11 mouse cellular contexts compared by ENCODE assay signal in genomic region chr4:8198033-8198432, GRCm38 (mm10). TPM values are rescaled to one million over a fixed set of nuclear protein-coding genes. Genes with fewer than 3 reads are reported as not detected.
A peak's percentile ranks its signal among the peaks of the same experiment; 100 is the strongest.
DNase-seq lines count a peak whose midpoint lies in the region; TF ChIP-seq lines count a peak whose summit lies in the region.
"Had no signal": no experiment of that assay in that cellular context is flagged by ENCODE, and none has a peak within 500 bp of the region (broad histone marks: within the 10 kb centered on the region; RNA-seq: fewer than 3 reads in every experiment).

No protein-coding gene starts in this region.

- H3K27me3 ChIP-seq in heart, adult 2 months (ENCODE audit: control insufficient read depth, insufficient read depth, low read length) = no peaks in the 10 kb centered on the region
- H3K27me3 ChIP-seq in MEL (ENCODE audit: control insufficient read depth in 1 of 2, insufficient read depth in 2 of 2, low read length in 2 of 2) = no peaks in the 10 kb centered on the region
- H3K27me3 ChIP-seq: limb, embryonic 15.5 days had no signal

- TF ChIP-seq EP300 in heart, adult 2 months (IDR thresholded peaks at IDR 0.05; ENCODE audit: insufficient read depth, low read depth, low read length) = peak; percentile 79; the same call in 1 of the 2 replicates
- peak; percentile 95 to 96 for TF ChIP-seq EP300 in MEL (IDR thresholded peaks at IDR 0.05; ENCODE audit: low read depth in 1 of 2, low read length in 2 of 2)

- TF ChIP-seq CTCF in heart, adult 2 months (IDR thresholded peaks at IDR 0.05) = no peak
- no peak for TF ChIP-seq CTCF in MEL (IDR thresholded peaks at IDR 0.05 in 2 of 3, conservative IDR thresholded peaks at IDR 0.05 in 1 of 3; ENCODE audit: control insufficient read depth in 1 of 3, insufficient read depth in 1 of 3, low read depth in 2 of 3, low read length in 3 of 3, poor library complexity in 1 of 3, severe bottlenecking in 1 of 3)
- no peak for TF ChIP-seq CTCF in brain, embryonic 14.5 days (IDR thresholded peaks at IDR 0.05; ENCODE audit: borderline replicate concordance, extremely low read depth, insufficient read depth, insufficient read length)

- 49% methylated on average over 5 of the region's 5 CpGs for WGBS in heart, adult 2 months

- no peaks in the 10 kb centered on the region for H3K79me2 ChIP-seq in heart, adult 2 months (replicated peaks; ENCODE audit: control insufficient read depth, insufficient read depth, low read length)
- H3K79me2 ChIP-seq in MEL (ENCODE audit: control insufficient read depth, insufficient read depth, low read length, poor library complexity) = no peaks in the 10 kb centered on the region

- 0 out of 2 replicates have a peak, but pooled peaks have one; percentile 3 for TF ChIP-seq POLR2A in heart, adult 2 months (IDR thresholded peaks at IDR 0.05; ENCODE audit: insufficient read depth, low read depth, low read length)
- no peak for TF ChIP-seq POLR2A in MEL (IDR thresholded peaks at IDR 0.05; ENCODE audit: control insufficient read depth in 1 of 2, insufficient read depth in 1 of 2, low read depth in 1 of 2, low read length in 2 of 2, poor library complexity in 1 of 2)
- no peak for TF ChIP-seq POLR2A in brain, embryonic 14.5 days (IDR thresholded peaks at IDR 0.05; ENCODE audit: borderline replicate concordance, extremely low read depth, insufficient read depth, insufficient read length, poor library complexity, severe bottlenecking)

- H3K4me3 ChIP-seq in heart, adult 2 months = no peak overlapping the region
- no peak overlapping the region for H3K4me3 ChIP-seq in MEL (ENCODE audit: control insufficient read depth in 1 of 2, insufficient read depth in 1 of 2, low read depth in 2 of 2, low read length in 2 of 2)
- H3K4me3 ChIP-seq: limb, embryonic 15.5 days had no signal

- peak overlapping the region; percentile 42 for H3K27ac ChIP-seq in heart, adult 2 months
- peak overlapping the region; percentile 82 for H3K27ac ChIP-seq in MEL (ENCODE audit: control insufficient read depth, low read depth, low read length)
- H3K27ac ChIP-seq: limb, embryonic 15.5 days had no signal

- H3K4me1 ChIP-seq in heart, adult 2 months (ENCODE audit: control insufficient read depth, insufficient read depth, low read length) = peaks cover 13% of the 10 kb centered on the region
- H3K4me1 ChIP-seq in MEL (ENCODE audit: control insufficient read depth in 1 of 2, insufficient read depth in 2 of 2, low read length in 2 of 2) = peaks cover 17 to 24% of the 10 kb centered on the region in 2 experiments
- H3K4me1 ChIP-seq: limb, embryonic 15.5 days had no signal

- peak in 1 of 2 experiments; percentile 55 for DNase-seq in heart, adult 2 months
- DNase-seq in heart, adult 8-10 months (ENCODE audit: low spot score) = no peak
- peak; percentile 89 for DNase-seq in MEL (ENCODE audit: low read depth, low spot score)
- DNase-seq in brain, embryonic 14.5 days (ENCODE audit: low read depth) = peak; percentile 38
- DNase-seq in kidney, postnatal 4 days = peak; percentile 29 to 50
- DNase-seq in frontal cortex, postnatal 14 days (ENCODE audit: low spot score in 2 of 2) = no peak
- DNase-seq in right cerebral cortex, postnatal 36 days (ENCODE audit: low spot score in 2 of 2) = no peak
- no peak for DNase-seq in left cerebral cortex, adult 18-20 months (ENCODE audit: low spot score in 2 of 2)
- DNase-seq: right cerebral cortex, adult 18-20 months; thymus, adult 2 months had no signal

- H3K9me3 ChIP-seq in MEL (replicated peaks; ENCODE audit: insufficient read depth, low read length) = no peaks in the 10 kb centered on the region
- H3K9me3 ChIP-seq: limb, embryonic 15.5 days had no signal

- peaks cover 18% of the 10 kb centered on the region for H3K36me3 ChIP-seq in heart, adult 2 months (ENCODE audit: control insufficient read depth, insufficient read depth, low read length)
- peaks cover 0 to 17% of the 10 kb centered on the region in 2 experiments; a peak in 2 of 4 replicates for H3K36me3 ChIP-seq in MEL (ENCODE audit: control insufficient read depth in 1 of 2, insufficient read depth in 2 of 2, low read length in 2 of 2)
- H3K36me3 ChIP-seq: limb, embryonic 15.5 days had no signal

- H3K9ac ChIP-seq in heart, adult 2 months (ENCODE audit: low read depth, low read length) = no peak overlapping the region
- peak overlapping the region; percentile 54; the same call in 1 of the 2 replicates for H3K9ac ChIP-seq in MEL (ENCODE audit: control insufficient read depth, low read depth, low read length, poor library complexity, severe bottlenecking)
- H3K9ac ChIP-seq: limb, embryonic 15.5 days had no signal

- TF ChIP-seq RAD21 in MEL (IDR thresholded peaks at IDR 0.05; ENCODE audit: low read depth, low read length) = no peak

- intact Hi-C loops in heart, adult 2 months (cut with DNase I) = no loop called here

TF ChIP-seq in MEL, 35 proteins besides CTCF, POLR2A, EP300 and RAD21:
- TF ChIP-seq ZNF384 (IDR thresholded peaks at IDR 0.05; ENCODE audit: low read depth, low read length) = peak; percentile 43; the same call in 1 of the 2 replicates
- 0 out of 2 replicates have a peak, but pooled peaks have one; percentile 30 for TF ChIP-seq ELF1 (IDR thresholded peaks at IDR 0.05; ENCODE audit: low read depth, low read length)
- peak; percentile 81 for TF ChIP-seq ETS1 (IDR thresholded peaks at IDR 0.05; ENCODE audit: low read depth, low read length)
- TF ChIP-seq MAFK (IDR thresholded peaks at IDR 0.05; ENCODE audit: borderline replicate concordance, low read depth, low read length) = peak; percentile 20; the same call in 1 of the 2 replicates
- no peak for TF ChIP-seq ZMIZ1 (IDR thresholded peaks at IDR 0.05; ENCODE audit: low read depth, low read length)
- no peak for TF ChIP-seq GABPA (IDR thresholded peaks at IDR 0.05; ENCODE audit: low read depth, low read length)
- peak; percentile 72; the same call in 1 of the 2 replicates for TF ChIP-seq MYC (IDR thresholded peaks at IDR 0.05; ENCODE audit: low read depth, low read length)
- peak; percentile 42; the same call in 1 of the 2 replicates for TF ChIP-seq BHLHE40 (IDR thresholded peaks at IDR 0.05; ENCODE audit: borderline replicate concordance, low read depth, low read length)
- 0 out of 2 replicates have a peak, but pooled peaks have one; percentile 15 for TF ChIP-seq CHD2 (IDR thresholded peaks at IDR 0.05; ENCODE audit: low read length)
- TF ChIP-seq TCF12 (IDR thresholded peaks at IDR 0.05; ENCODE audit: low read depth, low read length) = peak; percentile 63; the same call in 1 of the 2 replicates
- no peak for TF ChIP-seq SMC3 (IDR thresholded peaks at IDR 0.05; ENCODE audit: low read depth, low read length)
- peak; percentile 82 for TF ChIP-seq SIN3A (IDR thresholded peaks at IDR 0.05; ENCODE audit: low read length)
- peak; percentile 55; the same call in 1 of the 2 replicates for TF ChIP-seq TBP (IDR thresholded peaks at IDR 0.05; ENCODE audit: low read depth, low read length)
- TF ChIP-seq GATA1 (IDR thresholded peaks at IDR 0.05; ENCODE audit: low read depth, low read length) = peak; percentile 97
- peak; percentile 72 for TF ChIP-seq RCOR1 (IDR thresholded peaks at IDR 0.05; ENCODE audit: low read depth, low read length)
- TF ChIP-seq HCFC1 (IDR thresholded peaks at IDR 0.05; ENCODE audit: low read depth, low read length) = peak; percentile 54; the same call in 1 of the 2 replicates
- TF ChIP-seq JUND (IDR thresholded peaks at IDR 0.05; ENCODE audit: low read depth, low read length) = peak; percentile 77; the same call in 1 of the 2 replicates
- TF ChIP-seq MAZ (IDR thresholded peaks at IDR 0.05; ENCODE audit: low read depth, low read length) = 0 out of 2 replicates have a peak, but pooled peaks have one; percentile 52
- TF ChIP-seq MYB (IDR thresholded peaks at IDR 0.05; ENCODE audit: low read depth, low read length) = peak; percentile 25; the same call in 1 of the 2 replicates
- no peak for TF ChIP-seq POLR2AphosphoS5 (IDR thresholded peaks at IDR 0.05; ENCODE audit: borderline replicate concordance, low read depth, low read length)
- no peak for TF ChIP-seq USF2 (IDR thresholded peaks at IDR 0.05; ENCODE audit: borderline replicate concordance in 1 of 2, insufficient read depth in 1 of 2, low read depth in 1 of 2, low read length in 2 of 2)
- TF ChIP-seq ZKSCAN1 (IDR thresholded peaks at IDR 0.05; ENCODE audit: low read depth, low read length) = no peak
- no peak for TF ChIP-seq NELFE (IDR thresholded peaks at IDR 0.05; ENCODE audit: low read depth, low read length)
- no peak for TF ChIP-seq E2F4 (IDR thresholded peaks at IDR 0.05; ENCODE audit: borderline replicate concordance, low read depth, low read length)
- TF ChIP-seq MAX (IDR thresholded peaks at IDR 0.05; ENCODE audit: low read length) = peak; percentile 61; the same call in 1 of the 2 replicates
- 0 out of 2 replicates have a peak, but pooled peaks have one; percentile 11 for TF ChIP-seq TAL1 (IDR thresholded peaks at IDR 0.05; ENCODE audit: low read length)
- TF ChIP-seq CHD1 (IDR thresholded peaks at IDR 0.05; ENCODE audit: low read depth, low read length) = no peak

RNA-seq across cellular contexts. Expression of gene Car8, which starts 40.8 kb away (rescaled TPM):
- 10 to 100 TPM in 1 of 2 experiments, 1 to 10 TPM in 1; 9.4 to 12.1 TPM for total RNA-seq in heart, adult 2 months (2021)
- 3.3 and 7.8 TPM in 2 replicates for polyA plus RNA-seq in heart, adult 2 months (2012; rRNA removed)
- total RNA-seq in heart, adult 8-10 months (2022) = 10 to 100 TPM in 2 of 4 experiments, 1 to 10 TPM in 2; 9.6 to 14.0 (median 10.0) TPM
- 0.20 and 0.31 TPM in 2 replicates for total RNA-seq in MEL (2012; rRNA removed)
- under 1 TPM in 1 of 2 experiments, not detected in 1; 0.31 TPM for polyA plus RNA-seq in MEL (2012; ENCODE audit: insufficient read depth in 1 of 2, insufficient read length in 2 of 2, low read depth in 1 of 2, low replicate concordance in 2 of 2, missing spikeins in 1 of 2)
- 1.6 and 2.9 TPM in 2 replicates for polyA plus RNA-seq in brain, embryonic 14.5 days (2012; rRNA removed)
- 1 to 10 TPM; 5.7 to 6.0 TPM for total RNA-seq in left cerebral cortex, adult 18-20 months (2021)

Comparison
In these comparisons a context has a peak if more than half of its experiments do, and no peak if none do; other contexts are left out.
1. DNase-seq: peak in MEL (single experiment), brain, embryonic 14.5 days (single experiment) and kidney, postnatal 4 days (2 of 2); none in heart, adult 8-10 months (single experiment), frontal cortex, postnatal 14 days (0 of 2), right cerebral cortex, postnatal 36 days (0 of 2) and left cerebral cortex, adult 18-20 months (0 of 2).